Mouse (Mus musculus) lung, adult 2 months (tissue): ENCODE results near the gene Snx25.

Experiments used
- CTCF ChIP-seq: fragments of 200-500 bp; IDR thresholded peaks from 2 replicates; pipeline ENCODE4 v1.5.1; 2011; ENCODE audit warnings: mild to moderate bottlenecking, low read length, control low read depth; ENCODE audit not compliant: insufficient read depth
- POLR2A ChIP-seq: fragments of 200-500 bp; IDR thresholded peaks from 2 replicates; pipeline ENCODE4 v1.6.1; 2011; ENCODE audit warnings: low read depth, mild to moderate bottlenecking, control low read depth, low read length, borderline replicate concordance; ENCODE audit errors: extremely low read depth

DNA sequence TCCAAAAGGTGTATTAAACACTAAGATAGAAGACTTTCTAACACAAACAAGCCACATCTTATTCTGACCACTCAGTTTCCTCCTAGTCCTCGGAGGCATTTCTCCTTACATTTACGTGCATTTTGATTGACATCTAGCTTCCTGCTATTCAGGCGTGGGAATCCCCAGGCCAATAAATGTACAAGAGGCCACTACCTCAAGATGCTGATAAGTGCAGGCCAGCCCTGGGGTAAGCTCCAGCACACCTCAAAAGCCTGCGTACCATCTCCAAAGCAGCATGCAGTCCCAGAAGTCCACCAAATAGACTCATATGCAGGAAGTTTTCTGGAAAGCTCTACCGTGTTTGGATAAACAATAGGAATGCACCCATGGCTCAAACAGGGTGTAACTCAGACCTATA, 8.5 kb downstream of the Snx25 start:
- TF ChIP-seq CTCF (no peak), POLR2A (no peak)
